Mouse (Mus musculus) hindbrain, embryonic 16.5 days (tissue): ENCODE data around the gene Epb41l2. TPM values are rescaled to one million over a fixed set of nuclear protein-coding genes. Genes with fewer than 3 reads are reported as not detected.

Experiments used
- polyA plus RNA-seq: library from polyadenylated mRNA; unstranded; fragments of >200 nt; fragmentation: Nextera tagmentation; extraction: Ambion mirVana; gene quantifications from 2 replicates; pipeline ENCODE4 v1.2.1, GENCODE M21; 2015

Epb41l2 gene
- polyA plus RNA-seq, 1 experiment from 2014 or later = 30.0 TPM

Other genes starting within 250 kb of the Epb41l2 start
- gene Akap7, start 51.9 kb upstream of the Epb41l2 start, polyA plus RNA-seq = 61.6 and 78.8 TPM in 2 replicates
- not detected in 2 replicates for gene Smlr1, start 176.5 kb downstream of the Epb41l2 start, polyA plus RNA-seq